Mouse (Mus musculus) mesoderm, embryonic 11.5 days (tissue): ENCODE measurements around the gene Cd52.
"Not testable (repeated sequence)": the region's sequence is repeated elsewhere in the genome, so short reads cannot be mapped to it uniquely, and the experiment has no call there.

ENCODE experiments used
- DNase-seq: peaks from one replicate; pipeline ENCODE4 v3.0.0-alpha.2; 2012; ENCODE audit warnings: low read depth, low spot score

Gene Cd52

GRCm38 (mm10) chr4:134094923-134095547, at the start of gene Cd52:
TSS of gene Cd52 (minus strand) at chr4:134095082.
- no peak for DNase-seq

- not testable (repeated sequence) for DNase-seq
Observed at GRCm38 (mm10) chr4:134144297-134144696, 49.4 kb upstream of the Cd52 start.

GRCm38 (mm10) chr4:134138857-134139256, 44.0 kb upstream of the Cd52 start:
- DNase-seq: no peak

GRCm38 (mm10) chr4:134136280-134136926, 41.5 kb upstream of the Cd52 start:
- no peak for DNase-seq

- no peak for DNase-seq
Observed at GRCm38 (mm10) chr4:134132519-134133095, 37.7 kb upstream of the Cd52 start.

GRCm38 (mm10) chr4:134132117-134132516, 37.2 kb upstream of the Cd52 start:
- no peak for DNase-seq

- no peak for DNase-seq
Observed at GRCm38 (mm10) chr4:134129482-134129881, 34.6 kb upstream of the Cd52 start.

GRCm38 (mm10) chr4:134128983-134129362, 34.1 kb upstream of the Cd52 start:
- DNase-seq: no peak

GRCm38 (mm10) chr4:134128221-134128982, 33.5 kb upstream of the Cd52 start, which contains the start of gene Sh3bgrl3:
TSS of gene Sh3bgrl3 (minus strand) at chr4:134128789.
- DNase-seq: peak; percentile 91

GRCm38 (mm10) chr4:134127793-134128192, 32.9 kb upstream of the Cd52 start:
- no peak for DNase-seq

- DNase-seq: no peak
Observed at GRCm38 (mm10) chr4:134127121-134127455, 32.2 kb upstream of the Cd52 start.

GRCm38 (mm10) chr4:134126300-134127120, 31.6 kb upstream of the Cd52 start:
- no peak for DNase-seq

GRCm38 (mm10) chr4:134125383-134126060, 30.6 kb upstream of the Cd52 start:
- DNase-seq: no peak

GRCm38 (mm10) chr4:134123680-134124551, 29.0 kb upstream of the Cd52 start:
- DNase-seq: peak; percentile 75

- no peak for DNase-seq
Observed at GRCm38 (mm10) chr4:134123147-134123546, 28.3 kb upstream of the Cd52 start.

GRCm38 (mm10) chr4:134122281-134122680, 27.4 kb upstream of the Cd52 start:
- DNase-seq: no peak

- no peak for DNase-seq
Observed at GRCm38 (mm10) chr4:134121571-134121970, 26.7 kb upstream of the Cd52 start.

- no peak for DNase-seq
Observed at GRCm38 (mm10) chr4:134120916-134121315, 26.0 kb upstream of the Cd52 start.

- no peak for DNase-seq
Observed at GRCm38 (mm10) chr4:134120192-134120805, 25.4 kb upstream of the Cd52 start.
